Mouse (Mus musculus) limb, embryonic 11.5 days (tissue): ENCODE measurements around the gene Galnt14. TPM values are rescaled to one million over a fixed set of nuclear protein-coding genes. Genes with fewer than 3 reads are reported as not detected.

Source experiments
- ATAC-seq: fragments of 200-750 bp; cut with Nextera tagmentation; 2 replicates; pipeline ENCODE4 v1.8.0; 2017; ENCODE audit warnings: low read depth; ENCODE audit not compliant: insufficient number of reproducible peaks, low FRiP score, low TSS enrichment
- DNase-seq: peaks from one replicate; pipeline ENCODE4 v3.0.0-alpha.2; 2015; ENCODE audit warnings: low spot score
- H3K27ac ChIP-seq: fragments of 300-500 bp; sonication (generic); replicated peaks from 2 replicates; pipeline ENCODE4 v1.5.1; 2014; ENCODE audit warnings: low read depth, mild to moderate bottlenecking, low read length
- H3K27me3 ChIP-seq: fragments of 300-500 bp; sonication (generic); 2 replicates; pipeline ENCODE4 v1.6.1; 2014; ENCODE audit warnings: mild to moderate bottlenecking, low read length, mixed read lengths; ENCODE audit not compliant: control insufficient read depth, insufficient read depth
- H3K36me3 ChIP-seq: fragments of 300-500 bp; sonication (generic); 2 replicates; pipeline ENCODE4 v1.6.1; 2014; ENCODE audit warnings: mild to moderate bottlenecking, low read length, moderate library complexity, mixed read lengths; ENCODE audit not compliant: control insufficient read depth, insufficient read depth
- H3K4me1 ChIP-seq: fragments of 300-500 bp; sonication (generic); 2 replicates; pipeline ENCODE4 v1.6.1; 2014; ENCODE audit warnings: low read length, mixed read lengths; ENCODE audit not compliant: control insufficient read depth, insufficient read depth
- H3K4me2 ChIP-seq: fragments of 300-500 bp; sonication (generic); 2 replicates; pipeline ENCODE4 v1.6.1; 2014; ENCODE audit warnings: low read depth, mild to moderate bottlenecking, moderate library complexity; ENCODE audit not compliant: severe bottlenecking
- H3K4me3 ChIP-seq: fragments of 300-500 bp; sonication (generic); 2 replicates; pipeline ENCODE4 v1.5.1; 2014; ENCODE audit warnings: low read depth, low read length
- H3K9ac ChIP-seq: fragments of 300-500 bp; sonication (generic); 2 replicates; pipeline ENCODE4 v1.6.1; 2014; ENCODE audit warnings: mild to moderate bottlenecking, low read length
- H3K9me3 ChIP-seq: fragments of 300-500 bp; sonication (generic); 2 replicates; pipeline ENCODE4 v1.6.1; 2016; ENCODE audit warnings: low read length; ENCODE audit not compliant: control insufficient read depth
- WGBS: fragments of 180-500 bp; shearing (Covaris S2); extraction: QIAGEN DNeasy Blood & Tissue Kit; methylation state at CpG from one replicate; pipeline ENCODE4 v1.1.7; 2014; 5-methylcytosine and 5-hydroxymethylcytosine counted together
- polyA plus RNA-seq: library from polyadenylated mRNA; unstranded; fragments of >200 nt; fragmentation: Nextera tagmentation; extraction: Ambion mirVana; gene quantifications from 2 replicates; pipeline ENCODE4 v1.2.1, GENCODE M21; 2014

Galnt14 gene
- 1.2 and 1.4 TPM in 2 replicates for polyA plus RNA-seq

- H3K9me3 ChIP-seq = no peaks in the 10 kb centered on the region
- peak; percentile 79 for DNase-seq
- no peak within 1 kb of the TSS for H3K27ac ChIP-seq
- H3K4me1 ChIP-seq = peaks cover 7% of the 10 kb centered on the region; the same call in 1 of the 2 replicates
- peak; percentile 78 for ATAC-seq
- peak within 1 kb of the TSS; percentile 52 for H3K9ac ChIP-seq
- WGBS = under 1% methylated on average over 66 of the region's 75 CpGs
- H3K4me3 ChIP-seq = peak within 1 kb of the TSS; percentile 45
- no peaks in the 10 kb centered on the region for H3K36me3 ChIP-seq
- H3K4me2 ChIP-seq = peak within 1 kb of the TSS; percentile 83
- H3K27me3 ChIP-seq = peaks cover 37% of the 10 kb centered on the region
Observed at GRCm38 (mm10) chr17:73710042-73710911, at the start of gene Galnt14. Galnt14 (minus strand) TSS chr17:73710453.

DNA sequence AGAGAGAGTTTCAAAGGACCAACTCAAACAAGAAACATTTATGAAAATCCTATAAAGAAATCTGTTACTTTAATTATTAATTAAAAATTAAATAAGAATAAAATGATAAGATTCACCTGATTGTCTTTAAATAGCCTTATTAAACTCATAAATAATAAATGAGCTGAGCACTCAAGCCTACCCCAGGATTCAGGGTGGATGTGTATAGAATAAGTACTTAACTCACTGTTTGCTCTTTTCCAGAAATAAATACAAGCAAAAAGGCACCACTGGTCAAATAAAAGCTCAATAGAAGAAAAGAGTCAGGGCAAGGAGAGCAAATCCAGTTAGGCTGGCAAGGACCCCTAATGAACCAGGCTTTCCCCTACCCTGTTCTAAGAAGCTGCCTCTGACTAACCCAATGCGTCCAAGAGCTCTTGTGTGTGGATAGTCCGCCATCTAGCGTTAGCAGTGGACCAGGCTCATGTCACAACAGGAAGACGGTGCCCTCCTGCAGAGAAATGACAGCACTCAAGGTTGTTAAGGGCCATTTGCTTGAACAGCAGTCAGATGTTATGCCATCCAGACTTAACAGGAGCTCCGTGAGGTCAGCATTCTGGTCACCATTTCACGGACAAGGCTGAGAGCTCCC, 33.5 kb upstream of the Galnt14 start:
- ATAC-seq = peak; percentile 62; the same call in 1 of the 2 replicates
- WGBS = under 1% methylated on average over 6 of the region's 6 CpGs
- no peak overlapping the region for H3K4me2 ChIP-seq

DNA sequence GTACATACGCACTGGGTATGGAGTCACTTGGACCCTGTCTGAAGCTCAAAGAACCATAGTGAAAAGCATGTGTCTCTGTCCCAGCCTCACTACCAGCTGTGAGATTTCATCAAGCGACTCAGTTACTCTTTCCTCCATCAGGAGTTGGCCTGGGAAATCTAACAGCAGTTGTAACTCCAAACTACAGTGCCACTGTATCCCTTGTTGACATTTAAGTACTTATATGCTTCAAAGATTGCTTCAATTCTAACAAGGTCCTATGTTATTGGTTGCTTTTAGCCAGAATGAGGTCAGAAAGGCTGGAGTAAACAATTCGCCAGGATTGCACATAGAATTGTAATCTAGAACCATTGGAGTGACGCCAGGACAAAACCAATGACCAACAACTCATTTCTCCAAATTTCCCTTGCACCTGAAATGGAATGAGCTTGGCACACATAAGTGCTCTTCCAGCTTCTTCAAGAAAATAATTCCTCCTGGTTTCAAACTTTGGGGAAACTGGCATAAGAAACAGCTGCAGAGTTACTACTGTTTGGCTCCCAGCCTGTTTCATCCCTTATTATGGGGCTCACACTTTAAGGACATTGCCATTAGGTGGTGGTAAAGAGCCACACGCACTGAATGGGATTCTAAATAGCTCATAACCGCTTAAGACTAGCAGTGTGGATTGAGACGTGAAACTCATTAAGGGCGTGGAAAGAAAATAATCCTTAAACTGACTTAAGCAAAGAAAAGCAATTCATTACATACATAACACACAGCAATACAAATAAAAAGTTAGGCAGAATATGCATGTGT, 13.8 kb upstream of the Galnt14 start:
- Histone ChIP-seq H3K27me3 (no peaks in the 10 kb centered on the region), H3K4me3 (no peak overlapping the region), H3K4me1 (no peaks in the 10 kb centered on the region), H3K9ac (no peak overlapping the region), H3K9me3 (no peaks in the 10 kb centered on the region), H3K27ac (no peak overlapping the region), H3K4me2 (no peak overlapping the region), H3K36me3 (no peaks in the 10 kb centered on the region)
- DNase-seq = no peak
- 67% methylated on average over 8 of the region's 8 CpGs for whole genome bisulfite sequencing
- ATAC-seq = no peak

More for the DNA sequence above, 33.5 kb upstream of the Galnt14 start:
- H3K4me3 ChIP-seq = no peak overlapping the region
- no peaks in the 10 kb centered on the region for H3K4me1 ChIP-seq
- H3K9me3 ChIP-seq = no peaks in the 10 kb centered on the region
- H3K27ac ChIP-seq = no peak overlapping the region
- H3K9ac ChIP-seq = no peak overlapping the region
- peak; percentile 85 for DNase-seq
- H3K27me3 ChIP-seq = no peaks in the 10 kb centered on the region
- no peaks in the 10 kb centered on the region for H3K36me3 ChIP-seq

DNA sequence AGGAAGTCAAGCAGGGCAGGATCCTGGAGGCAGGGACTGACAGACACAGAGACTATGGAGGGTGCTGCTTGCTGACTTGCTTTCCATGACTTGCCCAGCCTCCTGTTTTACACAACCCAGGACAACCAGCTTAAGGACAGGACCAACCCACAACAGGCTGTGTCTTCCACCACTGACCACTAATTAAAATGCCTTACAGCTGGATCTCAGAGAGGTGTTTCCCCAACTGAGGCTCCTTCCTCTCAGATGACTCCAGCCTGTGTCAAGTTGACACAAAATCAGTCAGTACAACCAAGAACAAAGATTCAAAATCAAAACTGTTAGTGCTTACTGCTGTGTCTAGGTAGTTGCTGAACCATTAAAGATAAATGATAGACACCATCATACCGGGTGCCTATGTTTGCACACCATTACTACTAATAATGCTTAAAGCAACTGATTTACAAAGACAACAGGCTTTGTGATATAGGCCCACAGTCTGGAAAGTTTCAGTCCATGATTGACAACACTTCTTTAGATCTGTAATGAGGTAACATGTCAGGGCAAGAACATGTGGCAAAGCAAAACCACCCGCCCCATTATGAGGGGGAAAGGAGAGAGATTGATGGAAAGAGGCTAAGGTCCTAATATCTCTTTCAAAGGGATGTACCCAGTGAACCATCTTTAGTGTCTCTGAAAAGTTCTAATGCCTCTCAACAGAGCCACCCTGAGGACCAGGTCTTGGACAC, 8.9 kb upstream of the Galnt14 start:
- no peak overlapping the region for H3K27ac ChIP-seq
- ATAC-seq (no peak), DNase-seq (no peak)
- no peak overlapping the region for H3K9ac ChIP-seq
- H3K4me1 ChIP-seq = no peaks in the 10 kb centered on the region
- 90% methylated on average over 2 of the region's 2 CpGs for WGBS
- no peak overlapping the region for H3K4me2 ChIP-seq
- H3K4me3 ChIP-seq = no peak overlapping the region
- no peaks in the 10 kb centered on the region for H3K9me3 ChIP-seq
- H3K36me3 ChIP-seq = no peaks in the 10 kb centered on the region
- H3K27me3 ChIP-seq = no peaks in the 10 kb centered on the region

DNA sequence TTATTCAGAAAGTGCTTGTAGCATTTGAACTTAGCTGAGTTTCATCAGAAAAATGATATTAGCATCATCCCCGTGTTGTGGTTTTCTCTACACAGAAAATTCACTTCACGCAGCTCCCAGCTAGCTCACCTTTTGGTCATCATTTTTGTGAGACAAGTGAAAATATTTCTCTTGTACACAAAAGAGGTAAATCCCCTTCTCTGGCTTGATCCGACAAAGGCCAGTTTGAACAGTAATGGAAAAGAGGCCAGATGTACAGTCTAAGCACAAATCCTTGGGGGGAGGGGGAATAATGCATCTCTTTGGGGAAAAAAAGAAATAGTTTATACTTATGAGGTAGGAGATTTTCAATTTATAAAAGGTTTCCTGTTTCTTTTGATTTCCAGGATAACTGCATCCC, 6.4 kb upstream of the Galnt14 start:
- WGBS = 86% methylated on average over 3 of the region's 3 CpGs

GRCm38 (mm10) chr17:73714440-73715221, 4.4 kb upstream of the Galnt14 start:
- Histone ChIP-seq H3K27me3 (peaks cover 24% of the 10 kb centered on the region), H3K4me1 (peaks cover 7% of the 10 kb centered on the region; the same call in 1 of the 2 replicates), H3K9ac (no peak overlapping the region), H3K4me3 (no peak overlapping the region), H3K4me2 (no peak overlapping the region), H3K36me3 (no peaks in the 10 kb centered on the region), H3K27ac (no peak overlapping the region), H3K9me3 (no peaks in the 10 kb centered on the region)
- DNase-seq (no peak), ATAC-seq (no peak)
- WGBS = 81% methylated on average over 8 of the region's 8 CpGs

More for the DNA sequence above, 6.4 kb upstream of the Galnt14 start:
- H3K9me3 ChIP-seq = no peaks in the 10 kb centered on the region
- H3K4me1 ChIP-seq = peaks cover 3% of the 10 kb centered on the region; the same call in 1 of the 2 replicates
- H3K4me3 ChIP-seq = no peak overlapping the region
- no peaks in the 10 kb centered on the region for H3K36me3 ChIP-seq
- no peak for ATAC-seq
- no peak overlapping the region for H3K9ac ChIP-seq
- no peak overlapping the region for H3K27ac ChIP-seq
- peaks cover 7% of the 10 kb centered on the region for H3K27me3 ChIP-seq
- DNase-seq = no peak
- no peak overlapping the region for H3K4me2 ChIP-seq

- 38% methylated on average over 11 of the region's 11 CpGs for WGBS
- H3K9ac ChIP-seq = no peak overlapping the region
- no peaks in the 10 kb centered on the region for H3K9me3 ChIP-seq
- peaks cover 36% of the 10 kb centered on the region for H3K27me3 ChIP-seq
- H3K36me3 ChIP-seq = no peaks in the 10 kb centered on the region
- DNase-seq (no peak), ATAC-seq (no peak)
- peaks cover 7% of the 10 kb centered on the region; the same call in 1 of the 2 replicates for H3K4me1 ChIP-seq
- no peak overlapping the region for H3K27ac ChIP-seq
- H3K4me2 ChIP-seq = no peak overlapping the region
- H3K4me3 ChIP-seq = no peak overlapping the region
Observed at GRCm38 (mm10) chr17:73713347-73713746, 3.1 kb upstream of the Galnt14 start.
